Mouse (Mus musculus) MEL (cell line): Measurements from ENCODE around the gene Atxn2. TPM values are rescaled to one million over a fixed set of nuclear protein-coding genes. Genes with fewer than 3 reads are reported as not detected.

Experiments used
- DNase-seq: peaks from one replicate; pipeline ENCODE4 v3.0.0; 2011; ENCODE audit warnings: low read depth, low spot score
- H3K27ac ChIP-seq: 2 replicates; pipeline ENCODE4 v1.5.1; 2012; ENCODE audit warnings: low read depth, mild to moderate bottlenecking, control low read depth, low read length, moderate library complexity; ENCODE audit not compliant: control insufficient read depth
- H3K27me3 ChIP-seq, 2 experiments: fragments of 150-350 bp in 1 of 2; sonication (generic) in 1 of 2; 2 replicates each; pipeline ENCODE4 v1.6.1; 2012; ENCODE audit warnings: low read length in 2 of 2, mild to moderate bottlenecking in 2 of 2, improper control_type of control experiment in 1 of 2, moderate library complexity in 1 of 2; ENCODE audit not compliant: insufficient read depth in 2 of 2, control insufficient read depth in 1 of 2
- H3K36me3 ChIP-seq, 2 experiments: 2 replicates each; pipeline ENCODE4 v1.6.1; 2012 to 2014; ENCODE audit warnings: low read length in 2 of 2, improper control_type of control experiment in 1 of 2, inconsistent platforms in 1 of 2, mild to moderate bottlenecking in 1 of 2; ENCODE audit not compliant: insufficient read depth in 2 of 2, control insufficient read depth in 1 of 2
- H3K4me1 ChIP-seq, 2 experiments: fragments of 150-350 bp in 1 of 2; sonication (generic) in 1 of 2; 2 replicates each; pipeline ENCODE4 v1.6.1; 2012; ENCODE audit warnings: low read length in 2 of 2, improper control_type of control experiment in 1 of 2, mild to moderate bottlenecking in 1 of 2; ENCODE audit not compliant: insufficient read depth in 2 of 2, control insufficient read depth in 1 of 2
- H3K4me3 ChIP-seq, 2 experiments: fragments of 150-350 bp in 1 of 2; sonication (generic) in 1 of 2; 2 replicates each; pipeline ENCODE4 v1.5.1; 2012; ENCODE audit warnings: low read depth in 2 of 2, low read length in 2 of 2, mild to moderate bottlenecking in 2 of 2, moderate library complexity in 2 of 2, control low read depth in 1 of 2, improper control_type of control experiment in 1 of 2; ENCODE audit not compliant: control insufficient read depth in 1 of 2, insufficient read depth in 1 of 2
- H3K79me2 ChIP-seq: 2 replicates; pipeline ENCODE4 v1.6.1; 2012; ENCODE audit warnings: mild to moderate bottlenecking, low read length, moderate library complexity; ENCODE audit not compliant: control insufficient read depth, poor library complexity, insufficient read depth
- H3K9ac ChIP-seq: 2 replicates; pipeline ENCODE4 v1.6.1; 2012; ENCODE audit warnings: low read depth, mild to moderate bottlenecking, control low read depth, low read length, moderate library complexity; ENCODE audit not compliant: control insufficient read depth, poor library complexity, severe bottlenecking
- H3K9me3 ChIP-seq: fragments of 150-350 bp; sonication (generic); replicated peaks from 2 replicates; pipeline ENCODE4 v1.6.1; 2012; ENCODE audit warnings: mild to moderate bottlenecking, low read length, improper control_type of control experiment, moderate library complexity; ENCODE audit not compliant: insufficient read depth
- CHD2 ChIP-seq: IDR thresholded peaks from 2 replicates; pipeline ENCODE4 v1.6.1; 2011; ENCODE audit warnings: low read length, improper control_type of control experiment
- CTCF ChIP-seq, 3 experiments: IDR thresholded peaks in 2 of 3; conservative IDR thresholded peaks in 1 of 3; 2 replicates each; pipeline ENCODE4 v1.5.1; 2011 to 2012; ENCODE audit warnings: low read length in 3 of 3, low read depth in 2 of 3, mild to moderate bottlenecking in 2 of 3, improper control_type of control experiment in 1 of 3, inconsistent platforms in 1 of 3, mixed read lengths in 1 of 3, moderate library complexity in 1 of 3; ENCODE audit not compliant: control insufficient read depth in 1 of 3, insufficient read depth in 1 of 3, poor library complexity in 1 of 3, severe bottlenecking in 1 of 3
- E2F4 ChIP-seq: IDR thresholded peaks from 2 replicates; pipeline ENCODE4 v1.6.1; 2011; ENCODE audit warnings: low read depth, low read length, improper control_type of control experiment, borderline replicate concordance
- EP300 ChIP-seq, 2 experiments: IDR thresholded peaks; 2 replicates each; pipeline ENCODE4 v1.6.1; 2011; ENCODE audit warnings: improper control_type of control experiment in 2 of 2, low read length in 2 of 2, low read depth in 1 of 2, mild to moderate bottlenecking in 1 of 2
- GABPA ChIP-seq: IDR thresholded peaks from 2 replicates; pipeline ENCODE4 v1.6.1; 2012; ENCODE audit warnings: low read depth, mild to moderate bottlenecking, inconsistent platforms, low read length, improper control_type of control experiment, moderate library complexity
- GATA1 ChIP-seq: IDR thresholded peaks from 2 replicates; pipeline ENCODE4 v1.6.1; 2011; ENCODE audit warnings: low read depth, low read length, improper control_type of control experiment
- HCFC1 ChIP-seq: IDR thresholded peaks from 2 replicates; pipeline ENCODE4 v1.6.1; 2012; ENCODE audit warnings: low read depth, mild to moderate bottlenecking, inconsistent platforms, low read length, improper control_type of control experiment, moderate library complexity
- JUND ChIP-seq: IDR thresholded peaks from 2 replicates; pipeline ENCODE4 v1.6.1; 2011; ENCODE audit warnings: low read depth, mild to moderate bottlenecking, improper control_type of control experiment, low read length
- KAT2A ChIP-seq: conservative IDR thresholded peaks from 2 replicates; pipeline ENCODE4 v1.6.1; 2012; ENCODE audit warnings: low read depth, low read length, improper control_type of control experiment, inconsistent platforms
- MAZ ChIP-seq: IDR thresholded peaks from 2 replicates; pipeline ENCODE4 v1.6.1; 2012; ENCODE audit warnings: low read depth, mild to moderate bottlenecking, inconsistent platforms, low read length, improper control_type of control experiment
- MEF2A ChIP-seq: IDR thresholded peaks from 2 replicates; pipeline ENCODE4 v1.6.1; 2014; ENCODE audit warnings: low read depth, mild to moderate bottlenecking, inconsistent platforms, low read length, improper control_type of control experiment; ENCODE audit not compliant: poor library complexity, insufficient replicate concordance, severe bottlenecking; ENCODE audit errors: extremely low read depth
- MXI1 ChIP-seq: IDR thresholded peaks from 2 replicates; pipeline ENCODE4 v1.6.1; 2011; ENCODE audit warnings: mild to moderate bottlenecking, low read depth, low read length, improper control_type of control experiment
- MYB ChIP-seq: IDR thresholded peaks from 2 replicates; pipeline ENCODE4 v1.6.1; 2011; ENCODE audit warnings: mild to moderate bottlenecking, low read depth, low read length, improper control_type of control experiment
- NELFE ChIP-seq: IDR thresholded peaks from 2 replicates; pipeline ENCODE4 v1.6.1; 2011; ENCODE audit warnings: low read depth, low read length, improper control_type of control experiment
- NRF1 ChIP-seq: IDR thresholded peaks from 2 replicates; pipeline ENCODE4 v1.6.1; 2014; ENCODE audit warnings: low read depth, mild to moderate bottlenecking, inconsistent platforms, low read length, improper control_type of control experiment, moderate library complexity; ENCODE audit not compliant: poor library complexity, insufficient read depth, severe bottlenecking
- POLR2AphosphoS2 ChIP-seq: IDR thresholded peaks from 2 replicates; pipeline ENCODE4 v1.6.1; 2011; ENCODE audit warnings: low read length, improper control_type of control experiment
- POLR2AphosphoS5 ChIP-seq: IDR thresholded peaks from 2 replicates; pipeline ENCODE4 v1.6.1; 2012; ENCODE audit warnings: low read depth, borderline replicate concordance, mild to moderate bottlenecking, inconsistent platforms, low read length, moderate library complexity, mixed read lengths
- RAD21 ChIP-seq: IDR thresholded peaks from 2 replicates; pipeline ENCODE4 v1.6.1; 2011; ENCODE audit warnings: mild to moderate bottlenecking, low read depth, low read length, improper control_type of control experiment
- RCOR1 ChIP-seq: IDR thresholded peaks from 2 replicates; pipeline ENCODE4 v1.6.1; 2012; ENCODE audit warnings: low read depth, mild to moderate bottlenecking, inconsistent platforms, low read length, improper control_type of control experiment
- SIN3A ChIP-seq: IDR thresholded peaks from 2 replicates; pipeline ENCODE4 v1.6.1; 2012; ENCODE audit warnings: low read length, improper control_type of control experiment, inconsistent platforms
- TAL1 ChIP-seq: IDR thresholded peaks from 2 replicates; pipeline ENCODE4 v1.6.1; 2012; ENCODE audit warnings: mild to moderate bottlenecking, inconsistent platforms, low read length, moderate library complexity, mixed read lengths
- TBP ChIP-seq: IDR thresholded peaks from 2 replicates; pipeline ENCODE4 v1.8.0; 2011; ENCODE audit warnings: low read depth, low read length, improper control_type of control experiment
- UBTF ChIP-seq: IDR thresholded peaks from 2 replicates; pipeline ENCODE4 v1.6.1; 2012; ENCODE audit warnings: low read depth, mild to moderate bottlenecking, inconsistent platforms, low read length, improper control_type of control experiment, moderate library complexity, borderline replicate concordance; ENCODE audit not compliant: insufficient read depth
- USF1 ChIP-seq: IDR thresholded peaks from 2 replicates; pipeline ENCODE4 v1.6.1; 2014; ENCODE audit warnings: low read depth, mild to moderate bottlenecking, inconsistent platforms, low read length, improper control_type of control experiment, moderate library complexity
- ZKSCAN1 ChIP-seq: IDR thresholded peaks from 2 replicates; pipeline ENCODE4 v1.6.1; 2012; ENCODE audit warnings: low read depth, mild to moderate bottlenecking, inconsistent platforms, low read length, improper control_type of control experiment, moderate library complexity
- polyA plus RNA-seq, 2 experiments: library from polyadenylated mRNA; stranded (reverse) in 1 of 2; unstranded in 1 of 2; fragments of >175 nt in 1 of 2; fragments of >200 nt in 1 of 2; gene quantifications; 2 replicates each; pipeline versions ENCODE4 v1.2.1 to v1.2.4; 2012; ENCODE audit warnings: low replicate concordance in 2 of 2, low read depth in 1 of 2; ENCODE audit not compliant: insufficient read length in 2 of 2, insufficient read depth in 1 of 2, missing spikeins in 1 of 2
- total RNA-seq: library from RNA; depleted of rRNA; stranded (reverse); fragments of 300-350 nt; gene quantifications from 2 replicates; pipeline ENCODE4 v1.2.3, GENCODE M21; 2012

The Atxn2 gene
- total and polyA plus RNA-seq, 3 experiments, result 16.3 to 476 (median 85.4) TPM

- no peak overlapping the region for H3K4me3 ChIP-seq
- peaks cover 4% of the 10 kb centered on the region for H3K79me2 ChIP-seq
- no peaks in the 10 kb centered on the region for H3K9me3 ChIP-seq
- no peak overlapping the region for H3K27ac ChIP-seq
- H3K9ac ChIP-seq, result no peak overlapping the region
- peaks cover 0 to 19% of the 10 kb centered on the region in 2 experiments; a peak in 2 of 4 replicates for H3K4me1 ChIP-seq
- no peak for DNase-seq
- TF ChIP-seq MYB, result no peak
- TF ChIP-seq NRF1, result no peak
- TF ChIP-seq TBP, result no peak
- no peak for TF ChIP-seq POLR2AphosphoS2
- TF ChIP-seq USF1, result no peak
- no peak for TF ChIP-seq POLR2AphosphoS5
- TF ChIP-seq GATA1, result no peak
- no peak for TF ChIP-seq CTCF (IDR thresholded peaks at IDR 0.05 in 2 of 3, conservative IDR thresholded peaks at IDR 0.05 in 1 of 3; ENCODE audit: control insufficient read depth in 1 of 3, insufficient read depth in 1 of 3, low read depth in 2 of 3, low read length in 3 of 3, poor library complexity in 1 of 3, severe bottlenecking in 1 of 3)
- no peak for TF ChIP-seq E2F4
- TF ChIP-seq NELFE, result no peak
- TF ChIP-seq ZKSCAN1, result no peak
- no peak for TF ChIP-seq CHD2
- TF ChIP-seq RCOR1, result no peak
- TF ChIP-seq GABPA, result no peak
- peaks cover 0 to 3% of the 10 kb centered on the region in 2 experiments; a peak in 1 of 4 replicates for H3K36me3 ChIP-seq
- H3K27me3 ChIP-seq, result no peaks in the 10 kb centered on the region
Measured at GRCm38 (mm10) chr5:121841516-121841915, 130.4 kb downstream of the Atxn2 start.

GRCm38 (mm10) chr5:121841973-121842372 is 130.8 kb downstream of the Atxn2 start:
- Histone ChIP-seq H3K4me3 (peak overlapping the region in 1 of 2 experiments; percentile 83; a peak in 2 of 4 replicates), H3K36me3 (peaks cover 0 to 3% of the 10 kb centered on the region in 2 experiments; a peak in 1 of 4 replicates), H3K4me1 (peaks cover 0 to 19% of the 10 kb centered on the region in 2 experiments; a peak in 2 of 4 replicates), H3K27ac (no peak overlapping the region), H3K27me3 (no peaks in the 10 kb centered on the region), H3K79me2 (peaks cover 3% of the 10 kb centered on the region; the same call in 1 of the 2 replicates), H3K9ac (peak overlapping the region; percentile 81; the same call in 1 of the 2 replicates), H3K9me3 (no peaks in the 10 kb centered on the region)
- no peak for TF ChIP-seq TAL1
- TF ChIP-seq CHD2, result no peak
- no peak for TF ChIP-seq KAT2A
- no peak for TF ChIP-seq MAZ
- TF ChIP-seq UBTF, result no peak
- no peak for TF ChIP-seq EP300 (IDR thresholded peaks at IDR 0.05; ENCODE audit: low read depth in 1 of 2, low read length in 2 of 2)
- no peak for TF ChIP-seq MXI1
- TF ChIP-seq RAD21, result no peak
- TF ChIP-seq JUND, result no peak
- no peak for TF ChIP-seq MEF2A
- TF ChIP-seq SIN3A, result no peak
- no peak for TF ChIP-seq HCFC1
- TF ChIP-seq ZKSCAN1, result no peak
- DNase-seq, result peak; percentile 48
